Mouse (Mus musculus): ENCODE results near the gene Ube2o.

Ube2o gene

GRCm38 (mm10) chr11:116543110-116543509 lies 38.1 kb downstream of the Ube2o start:
- DNase-seq (ENCODE audit: low read depth), result no peak

DNA sequence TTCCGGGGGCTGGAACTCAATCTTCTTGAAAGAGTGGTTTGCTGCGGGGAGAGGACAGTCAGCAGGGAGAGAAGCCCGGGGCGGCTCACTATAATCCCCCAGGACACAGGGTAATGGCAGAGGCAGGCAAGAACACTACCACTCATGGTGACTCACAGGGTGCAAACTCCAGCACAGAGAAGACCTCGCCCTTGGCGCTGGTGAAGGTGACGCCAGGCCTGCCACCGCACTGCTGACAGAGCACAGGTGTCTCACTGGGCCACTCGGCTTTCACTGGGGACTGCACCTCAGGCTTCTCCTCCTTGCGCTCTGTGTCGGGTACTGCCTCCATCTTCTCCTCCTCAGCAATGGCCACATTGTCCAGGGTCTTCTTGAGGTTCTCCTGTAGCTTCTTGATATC lies 40.1 kb downstream of the Ube2o start:
- DNase-seq (ENCODE audit: low read depth), result no peak

- no peak for DNase-seq (ENCODE audit: low read depth)
Measured at GRCm38 (mm10) chr11:116538142-116538735, 43.0 kb downstream of the Ube2o start.

DNA sequence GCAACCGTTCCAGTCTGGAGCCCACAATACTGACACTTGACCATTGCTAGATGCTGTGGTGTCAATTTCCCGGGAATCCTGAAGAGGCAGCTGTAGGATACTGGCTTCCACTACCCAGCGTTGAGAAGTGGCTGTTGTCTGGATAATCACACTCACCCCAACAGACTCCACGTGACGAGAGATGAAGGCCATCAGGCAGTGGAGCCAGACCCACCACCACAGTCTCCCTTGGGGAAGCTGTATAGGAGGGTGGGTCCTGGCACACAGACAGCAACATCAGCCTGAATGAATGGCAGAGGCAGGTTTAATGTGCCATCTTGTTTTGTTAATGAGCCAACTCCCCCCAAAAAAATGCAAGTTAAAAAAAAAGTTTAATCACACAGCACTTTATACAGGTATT lies 43.9 kb downstream of the Ube2o start:
- no peak for DNase-seq (ENCODE audit: low read depth)

DNA sequence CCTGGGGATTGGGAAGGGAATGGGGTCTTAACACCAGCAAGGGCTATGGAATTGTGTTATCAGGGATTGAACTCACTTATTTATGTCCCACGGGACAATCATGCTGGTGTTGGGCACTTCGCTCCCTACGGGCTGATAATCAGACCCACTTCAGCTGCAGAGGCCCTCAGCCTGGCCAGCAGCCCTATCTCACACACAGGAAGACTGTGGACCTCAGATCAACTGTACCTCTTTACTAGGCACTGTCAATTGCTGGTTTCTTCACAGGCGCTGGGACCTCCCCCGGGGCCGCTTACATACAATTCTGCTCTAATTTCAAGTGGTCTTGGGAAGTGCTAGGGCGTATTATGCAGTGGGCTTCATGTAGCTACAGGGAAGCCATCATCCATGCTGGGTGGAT lies 44.6 kb downstream of the Ube2o start:
- no peak for DNase-seq (ENCODE audit: low read depth)

DNA sequence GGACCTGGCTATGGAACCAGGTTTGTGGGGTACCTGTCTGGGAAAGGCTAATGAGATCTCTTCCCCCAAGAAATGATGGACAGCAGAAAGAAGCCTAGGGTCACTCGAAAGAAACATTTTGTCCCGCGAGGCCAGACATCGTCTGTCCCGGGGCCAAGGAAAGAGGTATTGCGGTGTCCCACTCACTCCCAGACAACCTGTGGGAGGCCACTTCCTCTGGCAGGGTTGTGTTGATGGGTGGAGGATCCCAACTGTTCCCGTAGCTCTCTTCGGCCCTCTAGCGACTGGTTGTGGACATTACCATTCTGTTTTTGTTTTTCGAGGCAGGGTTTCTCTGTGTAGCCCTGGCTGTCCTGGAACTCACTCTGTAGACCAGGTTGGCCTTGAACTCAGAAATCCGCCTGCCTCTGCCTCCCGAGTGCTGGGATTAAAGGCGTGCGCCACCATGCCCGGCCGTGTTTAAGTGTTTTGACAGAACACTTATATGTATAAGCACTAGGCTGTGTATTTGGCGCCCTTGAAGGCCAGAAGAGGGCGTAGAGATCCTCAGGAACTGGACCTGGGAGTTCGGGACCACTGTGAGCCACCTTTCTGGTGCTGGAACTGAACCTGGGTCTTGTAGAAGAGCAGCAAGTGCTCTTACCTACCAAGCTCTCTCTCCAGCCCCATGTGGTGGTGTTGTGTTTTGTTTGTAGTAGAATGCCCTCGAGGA lies 46.9 kb downstream of the Ube2o start:
- DNase-seq (ENCODE audit: low read depth), result peak; percentile 75

GRCm38 (mm10) chr11:116533341-116534153 lies 47.7 kb downstream of the Ube2o start:
- peak; percentile 44 for DNase-seq (ENCODE audit: low read depth)

GRCm38 (mm10) chr11:116532810-116533338 lies 48.4 kb downstream of the Ube2o start:
- peak; percentile 45 for DNase-seq (ENCODE audit: low read depth)

DNA sequence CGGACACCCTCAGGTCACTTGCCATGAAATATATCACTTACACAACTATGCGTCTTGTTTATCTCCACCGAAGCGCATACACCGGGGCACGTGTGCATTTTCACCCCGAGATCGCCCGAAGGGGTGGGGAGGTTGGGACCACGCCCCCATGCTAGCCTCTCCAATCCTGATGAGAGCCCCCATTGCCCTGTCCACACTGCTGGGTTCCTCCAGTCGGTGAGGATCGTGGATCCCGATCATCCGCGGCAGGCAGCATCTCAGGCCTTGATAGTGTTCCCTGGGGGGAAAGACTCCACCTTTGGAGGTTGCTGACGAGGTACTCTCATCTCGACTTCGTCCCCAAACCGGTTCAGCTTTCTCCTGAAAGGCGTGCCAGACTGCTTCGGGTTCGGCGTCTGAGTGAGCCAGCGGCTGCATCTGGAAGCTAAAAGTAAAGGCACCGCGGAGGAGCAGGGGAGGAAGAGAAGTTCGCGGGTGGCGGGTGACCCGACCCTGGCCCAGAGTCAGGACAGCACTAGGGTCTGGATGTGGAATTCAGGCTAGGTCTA lies 48.9 kb downstream of the Ube2o start:
- no peak for DNase-seq (ENCODE audit: low read depth)

GRCm38 (mm10) chr11:116531371-116532191 lies 49.7 kb downstream of the Ube2o start:
- DNase-seq (ENCODE audit: low read depth), result no peak

GRCm38 (mm10) chr11:116530187-116531147 lies 50.8 kb downstream of the Ube2o start, which contains the start of gene Sphk1:
TSS of gene Sphk1 (plus strand) at chr11:116530925.
- no peak for DNase-seq (ENCODE audit: low read depth)

- DNase-seq (ENCODE audit: low read depth), result no peak
Measured at GRCm38 (mm10) chr11:116528636-116529320, 52.5 kb downstream of the Ube2o start.

DNA sequence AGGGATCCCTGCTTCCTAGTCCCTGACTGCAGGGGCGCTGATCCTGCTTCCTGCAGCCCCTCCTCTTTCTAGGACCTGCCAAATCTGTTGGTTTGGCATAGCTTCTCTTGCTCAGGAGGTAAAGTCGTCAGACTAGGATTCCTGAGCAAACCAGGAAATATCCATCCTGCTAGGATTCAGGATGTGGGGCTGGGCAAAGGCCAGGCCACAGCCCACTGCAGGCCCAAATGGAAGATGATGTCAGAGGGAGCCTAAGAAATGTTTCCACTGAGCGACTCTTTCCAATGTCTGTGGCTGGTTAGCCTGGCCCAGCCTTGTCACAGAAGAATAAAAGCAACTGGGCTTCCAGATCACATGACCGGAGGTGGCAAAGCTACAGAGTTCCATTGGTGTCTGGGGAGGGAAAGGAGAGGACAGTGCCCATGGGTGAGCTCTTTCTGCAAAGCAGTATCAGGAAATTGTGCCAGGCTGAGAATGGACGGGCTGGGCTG lies 57.5 kb downstream of the Ube2o start:
- DNase-seq (ENCODE audit: low read depth), result peak; percentile 90

DNA sequence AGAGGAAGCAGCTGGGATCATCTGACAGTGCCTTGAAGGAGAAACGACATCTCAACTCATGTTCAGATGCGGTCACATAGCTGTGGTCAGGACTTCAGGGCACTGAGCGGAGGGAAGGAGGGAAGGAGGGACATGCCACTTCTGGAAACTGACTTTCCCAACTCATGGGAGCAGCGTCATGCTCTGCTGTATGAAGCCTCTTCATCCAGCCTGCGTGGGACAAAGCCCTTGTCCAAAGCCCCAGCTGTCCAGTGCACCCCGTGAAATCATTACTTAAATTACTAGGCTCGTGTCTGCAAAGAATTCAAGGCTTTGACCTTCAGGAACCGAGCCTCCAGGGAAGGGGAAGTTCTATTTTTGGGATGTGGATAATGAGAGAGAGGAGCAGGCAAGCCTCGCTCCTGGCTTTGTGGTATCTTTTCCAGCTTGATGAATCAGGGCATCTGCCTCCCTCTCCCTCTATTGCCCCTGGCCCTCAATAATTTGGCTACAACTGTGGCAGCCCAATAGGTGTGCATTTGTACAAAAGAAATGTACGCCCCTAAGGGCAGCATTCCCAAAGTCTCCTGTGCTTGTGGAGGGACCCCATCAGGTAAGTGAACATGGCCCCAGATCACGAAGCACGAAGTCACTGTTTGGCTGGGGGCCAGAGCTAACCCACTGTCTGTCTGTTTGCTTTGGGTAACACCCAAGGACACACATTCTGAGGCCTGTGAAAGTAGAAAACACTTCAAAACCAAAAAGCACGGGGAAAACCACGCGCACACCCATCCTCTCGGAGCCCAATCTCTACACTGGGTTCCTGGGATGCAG lies 58.2 kb downstream of the Ube2o start:
- DNase-seq (ENCODE audit: low read depth), result peak; percentile 31

GRCm38 (mm10) chr11:116522046-116522445 lies 59.2 kb downstream of the Ube2o start:
- no peak for DNase-seq (ENCODE audit: low read depth)

DNA sequence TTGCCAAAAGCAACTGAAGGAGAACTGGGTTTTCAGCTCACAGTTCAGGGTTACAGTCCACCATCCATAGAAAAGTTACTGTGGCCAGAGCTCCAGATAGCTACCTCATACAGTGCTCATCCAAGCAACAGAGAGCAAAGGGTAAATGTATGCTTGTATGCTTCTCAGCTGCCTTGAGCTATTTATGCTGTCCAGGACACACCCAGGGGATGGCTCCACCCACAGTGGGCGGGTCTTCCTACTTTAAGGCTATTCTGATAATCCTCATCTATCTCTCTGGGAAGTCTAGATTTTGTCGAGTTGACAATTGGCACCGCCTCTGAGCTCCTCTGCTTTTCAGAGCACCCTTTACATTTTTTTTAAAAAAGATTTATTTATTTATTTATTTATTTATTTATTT lies 60.1 kb downstream of the Ube2o start:
- DNase-seq (ENCODE audit: low read depth), result no peak

DNA sequence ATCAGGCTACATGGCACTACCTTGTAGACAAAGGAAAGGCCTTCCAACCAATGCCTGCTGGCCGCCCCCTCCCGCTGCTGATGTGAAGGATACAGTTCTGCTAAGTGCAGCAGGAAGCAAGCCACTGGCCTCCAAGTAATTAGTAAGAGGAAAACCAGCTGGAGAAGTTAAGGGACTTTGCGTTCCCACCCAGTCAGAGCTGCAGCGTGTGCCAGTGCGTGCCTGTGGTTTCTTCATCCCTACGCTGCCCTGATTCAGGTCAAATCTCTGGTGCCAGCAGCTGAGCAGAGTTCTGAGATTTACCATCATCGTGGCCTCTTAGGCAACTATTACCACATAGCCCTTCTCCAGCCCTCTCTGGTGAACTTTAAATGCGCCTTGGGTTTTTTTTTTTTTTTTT lies 62.8 kb downstream of the Ube2o start:
- DNase-seq (ENCODE audit: low read depth), result peak; percentile 96

DNA sequence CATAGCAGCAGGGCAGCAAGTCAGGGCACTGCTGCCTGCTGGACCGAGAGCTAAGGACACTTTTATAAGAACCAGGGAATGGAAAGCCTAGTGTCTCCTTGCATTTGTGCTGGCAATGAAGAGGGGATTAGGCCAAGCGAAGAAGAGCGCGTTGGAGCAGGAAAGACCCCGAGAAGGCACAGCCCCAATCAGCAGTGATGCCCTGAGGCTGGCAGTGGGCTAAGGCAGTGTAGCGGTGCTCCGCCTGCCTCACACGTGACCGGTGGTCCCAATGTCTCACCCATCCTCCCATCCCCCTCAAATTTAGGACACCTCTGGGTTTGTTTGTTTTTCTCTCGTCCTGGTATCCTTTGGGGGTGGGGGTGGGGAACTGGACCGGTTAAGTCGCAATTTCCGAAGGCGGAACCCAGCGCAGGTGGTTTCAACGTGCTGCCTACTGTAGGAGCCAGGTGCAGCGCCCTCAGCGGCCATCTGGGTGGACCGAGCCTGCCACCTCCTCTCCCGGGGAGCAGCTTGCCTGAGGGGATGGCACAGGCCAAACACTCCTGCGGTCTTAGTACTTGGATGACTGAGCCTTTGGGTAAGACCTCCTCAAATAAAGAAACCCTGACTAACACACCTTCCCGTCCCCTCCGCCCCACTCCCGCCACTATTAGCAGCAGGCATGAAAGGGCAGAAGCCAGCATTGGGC lies 65.8 kb downstream of the Ube2o start:
- no peak for DNase-seq (ENCODE audit: low read depth)

Measured in fibroblast of lung, adult 2 months (primary cell).